Mouse (Mus musculus) kidney, adult 18-20 months (tissue): ENCODE measurements around the gene Cdh23.
"Not testable (repeated sequence)": the region's sequence is repeated elsewhere in the genome, so short reads cannot be mapped to it uniquely, and the experiment has no call there.

Experiments
- DNase-seq: peaks from one replicate; pipeline ENCODE4 v3.0.0; 2021

Cdh23 gene

GRCm38 (mm10) chr10:60696390-60696789 lies at the start of gene Cdh23:
TSS of gene Cdh23 (minus strand) at chr10:60696490.
- no peak for DNase-seq

DNA sequence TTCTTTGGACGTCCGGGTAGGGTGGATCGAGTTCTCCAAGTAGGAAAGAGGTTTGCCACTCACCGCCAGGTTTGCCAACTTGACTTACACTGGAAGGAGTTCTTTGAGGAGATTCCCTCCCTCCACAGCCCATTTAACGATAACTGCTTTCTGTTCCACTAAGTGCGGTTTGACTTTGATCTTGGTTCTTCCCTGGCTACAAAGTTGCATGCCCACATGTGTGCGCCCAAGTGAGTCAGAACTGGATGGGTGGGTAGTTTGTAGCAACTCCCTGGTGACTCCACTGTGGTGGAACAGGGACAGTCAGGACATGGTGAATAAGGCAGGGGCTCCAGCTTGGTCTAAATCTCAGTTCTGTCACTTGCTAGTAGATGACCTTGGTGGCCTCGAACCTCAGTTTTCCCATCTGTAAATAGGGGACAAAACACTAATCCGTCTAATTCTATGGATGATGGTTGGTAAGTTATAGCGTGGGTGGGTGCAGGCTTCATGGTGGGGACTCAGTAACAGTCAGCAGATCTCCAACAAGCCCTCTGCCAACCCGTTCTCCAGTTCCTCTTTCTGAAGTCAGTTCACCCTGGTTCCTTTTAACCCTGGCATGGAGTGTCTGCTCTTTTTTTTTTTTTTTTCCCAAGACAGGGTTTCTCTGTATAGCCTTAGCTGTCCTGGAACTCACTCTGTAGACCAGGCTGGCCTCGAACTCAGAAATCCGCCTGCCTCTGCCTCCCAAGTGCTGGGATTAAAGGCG lies 48.4 kb upstream of the Cdh23 start:
- no peak for DNase-seq

DNA sequence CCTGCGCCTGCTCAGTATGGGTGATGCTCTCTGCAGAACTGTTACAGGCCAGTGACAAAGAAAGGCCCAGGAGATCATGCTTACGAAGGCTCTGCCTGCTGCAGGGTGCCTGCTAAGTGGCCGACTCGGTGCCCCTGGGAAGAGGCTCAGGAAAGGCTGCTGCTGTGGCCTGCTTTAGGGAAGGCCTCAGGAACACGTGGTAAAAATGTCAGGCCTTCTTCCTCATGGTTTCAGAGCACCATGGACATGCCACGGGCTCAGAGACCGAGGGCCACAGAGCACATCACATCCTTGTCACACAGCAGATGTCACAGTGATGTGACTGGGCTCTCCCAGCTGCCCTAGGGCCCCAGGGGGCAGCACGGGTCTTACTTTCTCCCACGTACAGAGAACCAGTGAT lies 47.4 kb upstream of the Cdh23 start:
- no peak for DNase-seq

DNA sequence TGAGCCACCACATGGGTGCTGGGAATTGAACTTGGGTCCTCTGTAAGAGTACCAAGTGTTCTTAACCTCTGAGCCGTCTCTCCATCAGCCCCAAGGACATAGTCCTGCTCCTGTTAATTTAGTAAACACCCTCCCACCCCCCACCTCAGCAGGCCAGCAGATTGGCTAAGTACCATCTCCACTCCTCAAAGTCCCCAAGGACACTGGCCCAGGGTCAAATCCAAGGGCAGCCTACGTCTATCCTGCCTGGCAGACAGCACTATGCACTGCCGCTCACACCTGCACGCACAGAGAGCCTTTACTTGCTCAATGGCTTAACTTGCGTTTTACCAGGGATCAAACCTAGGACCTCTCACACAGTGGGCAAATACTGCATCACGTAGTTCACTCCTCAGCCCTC lies 46.7 kb upstream of the Cdh23 start:
- DNase-seq = no peak

DNA sequence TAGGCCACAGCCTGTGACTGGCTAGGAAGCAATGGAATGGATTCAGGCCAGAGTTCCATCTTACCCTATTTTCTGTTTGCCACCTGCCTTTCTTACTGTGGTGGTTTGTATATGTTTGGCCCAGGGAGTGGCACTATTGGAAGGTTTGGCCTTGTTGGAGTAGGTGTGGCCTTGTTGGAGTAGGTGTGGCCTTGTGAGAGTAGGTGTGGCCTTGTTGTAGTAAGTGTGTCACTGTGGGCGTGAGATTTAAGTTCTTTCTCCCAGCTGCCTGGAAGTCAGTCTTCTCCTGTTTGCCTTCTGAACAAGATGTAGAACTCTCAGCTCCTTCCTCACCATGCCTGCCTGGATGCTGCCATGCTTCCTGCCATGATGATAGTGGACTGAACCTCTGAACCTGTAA lies 46.0 kb upstream of the Cdh23 start:
- not testable (repeated sequence) for DNase-seq

DNA sequence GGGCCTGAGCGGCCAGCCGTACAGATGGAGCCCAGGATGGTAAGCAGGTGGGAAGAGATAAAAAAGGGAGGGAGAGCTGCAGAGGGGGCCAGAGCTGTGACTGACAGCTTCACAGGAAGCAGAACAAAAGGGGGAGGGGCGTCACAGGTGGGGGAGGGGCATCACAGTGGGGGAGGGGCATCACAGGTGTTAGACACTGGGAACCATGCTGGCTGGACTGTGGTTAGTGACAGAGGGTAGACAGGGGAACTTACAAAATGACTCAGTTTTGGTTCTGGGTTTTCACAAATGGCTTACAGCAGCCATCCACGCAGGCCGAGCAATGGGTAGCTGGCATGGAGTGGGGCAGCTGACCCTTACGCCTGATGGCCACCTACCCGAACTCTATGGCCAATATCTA lies 45.1 kb upstream of the Cdh23 start:
- no peak for DNase-seq

DNA sequence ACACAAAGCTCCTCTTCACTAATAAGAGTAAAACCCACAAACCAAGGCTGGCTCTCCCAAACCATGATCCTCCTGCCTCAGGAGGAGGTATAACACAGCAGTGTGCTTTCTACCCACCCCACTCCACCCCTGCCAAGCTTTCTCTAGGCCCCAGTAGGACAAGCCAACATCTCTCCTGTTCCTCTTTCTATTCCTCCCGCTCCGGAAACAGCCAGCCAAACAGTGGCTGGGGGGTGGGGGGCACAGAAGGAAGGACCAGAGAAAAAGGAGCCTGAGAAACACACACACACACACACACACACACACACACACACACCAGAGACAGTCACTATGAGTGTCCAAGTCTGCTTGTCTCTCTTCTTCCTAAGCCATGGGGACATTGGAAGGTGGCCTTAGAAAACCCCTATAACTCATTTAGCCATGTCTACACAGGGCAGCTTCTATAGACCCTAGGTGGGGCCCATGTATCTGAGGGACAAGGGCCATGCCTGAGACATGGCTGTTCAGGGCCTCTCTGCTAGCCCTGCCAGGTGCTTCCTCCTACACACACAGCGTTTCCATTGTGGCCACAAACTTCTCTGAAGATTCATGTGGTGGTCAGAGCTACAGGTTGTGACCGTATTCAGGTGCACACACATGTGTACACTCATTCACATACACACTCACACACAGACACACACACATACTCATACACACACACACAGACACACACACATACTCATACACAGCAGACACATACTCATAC lies 43.5 kb upstream of the Cdh23 start:
- DNase-seq = no peak

GRCm38 (mm10) chr10:60737886-60738640 lies 41.8 kb upstream of the Cdh23 start:
- DNase-seq = no peak

DNA sequence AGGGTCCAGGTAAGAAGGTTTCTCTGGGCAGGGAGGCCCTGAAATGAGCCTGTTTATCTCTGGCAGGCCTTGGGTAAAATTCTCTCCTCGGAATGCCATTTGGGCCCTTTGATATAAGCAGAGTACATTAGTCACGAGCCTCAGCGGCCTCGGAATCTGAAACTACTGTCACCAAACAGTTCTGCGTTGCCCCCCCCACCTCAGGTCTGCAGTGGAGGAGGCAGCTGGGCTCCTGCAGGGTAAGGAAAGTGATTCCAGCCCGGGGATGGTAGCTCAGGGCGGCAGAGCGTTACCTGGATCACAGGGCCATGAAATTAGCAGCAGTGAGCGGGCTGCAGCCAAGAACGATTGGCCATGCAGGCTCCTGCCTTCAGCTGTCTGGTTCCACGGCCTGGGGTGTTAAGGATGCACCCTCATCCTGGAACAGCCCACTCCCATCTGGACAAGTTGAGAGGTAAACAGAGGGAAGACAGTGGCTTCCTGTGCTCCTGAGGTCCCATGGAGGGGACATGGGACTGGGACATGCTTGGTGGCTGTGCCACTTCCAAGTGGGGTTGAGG lies 41.0 kb upstream of the Cdh23 start:
- no peak for DNase-seq

GRCm38 (mm10) chr10:60735737-60736136 lies 39.4 kb upstream of the Cdh23 start:
- no peak for DNase-seq

GRCm38 (mm10) chr10:60733471-60733870 lies 37.2 kb upstream of the Cdh23 start:
- peak; percentile 65 for DNase-seq

DNA sequence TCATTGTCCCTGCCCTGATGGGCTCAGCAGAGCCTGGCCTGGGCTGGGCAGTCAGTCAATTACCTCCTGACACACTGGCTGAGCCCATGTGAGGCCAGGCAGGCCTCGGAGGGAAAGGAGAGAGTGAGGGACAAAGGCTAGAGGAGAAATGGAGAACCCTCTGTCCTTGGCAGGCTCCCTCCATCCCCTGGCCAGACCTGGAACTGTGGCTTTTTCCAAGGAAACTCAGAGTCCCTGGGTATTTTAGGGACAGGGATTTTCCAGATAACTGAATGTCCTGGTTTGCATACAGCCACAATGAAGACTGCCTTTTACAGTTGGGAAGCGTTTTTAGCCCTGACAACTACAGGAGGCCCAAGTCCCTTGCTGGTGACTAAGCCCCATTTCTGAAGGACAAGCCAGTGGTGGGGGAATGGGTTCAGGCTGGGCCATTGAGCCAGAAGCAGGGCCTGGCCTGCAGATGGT lies 36.1 kb upstream of the Cdh23 start:
- DNase-seq = no peak

DNA sequence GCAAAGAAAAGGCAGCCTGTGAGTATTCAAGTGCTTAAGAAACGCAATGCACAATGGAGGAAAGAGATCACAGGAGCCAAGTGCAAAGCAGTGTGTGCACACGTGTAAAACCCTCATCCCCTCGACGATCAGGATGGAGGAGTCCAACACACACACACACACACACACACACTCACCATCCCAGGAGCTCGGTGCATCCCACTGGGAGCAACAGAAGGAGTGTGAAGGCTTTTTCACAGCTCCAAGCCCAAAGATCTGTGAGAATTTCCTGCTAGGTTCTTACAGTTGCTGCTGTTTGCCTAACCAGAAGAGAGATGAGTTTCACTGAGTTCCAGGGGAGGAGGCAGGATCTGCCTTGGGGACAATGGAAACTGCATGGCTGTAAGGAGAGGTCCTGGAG lies 35.5 kb upstream of the Cdh23 start:
- DNase-seq = no peak

DNA sequence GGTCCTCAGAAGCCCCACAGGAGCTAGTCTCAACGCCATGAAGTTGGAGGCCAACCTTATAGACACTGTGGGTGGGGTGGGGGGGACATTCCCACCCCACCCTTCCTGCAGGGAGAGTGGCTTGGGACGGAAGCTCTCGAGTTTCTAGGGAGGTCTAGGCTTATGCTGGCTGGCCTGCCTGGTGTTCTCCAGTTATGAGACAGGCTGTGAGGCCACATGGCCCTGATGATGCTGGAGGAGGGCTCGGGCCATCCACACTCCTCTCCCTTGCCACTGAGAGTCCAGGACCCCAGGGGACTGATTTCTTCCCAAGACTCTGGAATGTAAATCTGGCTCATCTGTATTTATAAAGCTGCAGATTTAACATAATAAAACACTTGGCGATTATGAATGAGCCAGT lies 31.0 kb upstream of the Cdh23 start:
- no peak for DNase-seq

DNA sequence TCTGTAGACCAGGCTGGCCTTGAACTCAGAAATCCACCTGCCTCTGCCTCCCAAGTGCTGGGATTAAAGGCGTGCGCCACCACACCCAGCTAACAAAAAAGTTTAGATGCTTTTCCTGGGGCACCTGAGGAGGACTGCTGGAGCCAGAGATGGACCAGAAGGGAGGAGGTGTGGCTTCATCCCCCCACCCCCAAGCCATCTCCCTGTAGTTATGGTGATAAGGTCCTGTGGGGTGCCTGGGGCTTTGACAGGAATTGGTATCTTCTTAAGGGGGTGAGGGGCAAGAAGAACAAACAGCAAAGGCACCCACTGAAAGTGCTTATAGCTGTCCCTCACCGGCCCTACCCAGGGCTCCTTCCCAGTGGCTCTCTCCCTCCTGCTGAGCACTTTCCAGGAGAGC lies 30.6 kb upstream of the Cdh23 start:
- DNase-seq = no peak

DNA sequence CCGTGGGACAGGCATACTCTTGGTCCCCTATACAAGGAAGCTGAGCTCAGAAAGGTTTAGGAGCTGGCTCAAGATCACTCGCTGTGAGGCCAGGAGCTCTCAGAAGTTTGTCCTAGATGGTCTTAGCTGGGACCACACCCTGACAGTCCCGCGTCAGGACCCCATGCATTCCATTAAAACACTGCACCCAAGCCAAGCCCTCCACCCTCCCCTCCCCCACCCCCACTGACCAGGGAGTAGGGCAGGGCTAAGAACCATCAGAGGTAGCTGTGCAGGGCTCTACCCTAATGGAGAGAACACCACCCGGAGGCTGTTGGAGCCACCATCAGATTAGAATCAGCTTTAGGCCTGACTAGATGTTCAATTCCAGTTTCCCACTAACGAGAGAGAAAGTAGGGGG lies 28.2 kb upstream of the Cdh23 start:
- DNase-seq = no peak

DNA sequence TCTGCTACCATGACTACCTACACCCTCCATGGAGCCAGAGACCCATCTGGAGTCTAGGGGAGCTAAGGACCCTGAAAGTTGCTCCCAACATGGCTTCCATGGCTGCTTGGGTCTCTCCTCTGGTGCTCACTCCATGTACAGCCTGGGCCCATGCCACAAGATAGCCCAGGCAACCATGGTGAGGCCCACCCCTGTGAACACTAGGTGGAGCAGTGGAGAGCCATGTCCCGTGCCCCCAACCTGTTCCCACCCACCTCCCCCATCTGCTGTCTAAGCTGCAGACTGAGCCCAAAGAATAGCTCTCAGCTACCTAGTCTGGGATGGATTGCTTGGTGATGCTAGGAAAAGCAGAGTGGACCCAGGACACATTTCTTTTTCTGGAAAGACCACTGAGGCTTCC lies 27.1 kb upstream of the Cdh23 start:
- no peak for DNase-seq

DNA sequence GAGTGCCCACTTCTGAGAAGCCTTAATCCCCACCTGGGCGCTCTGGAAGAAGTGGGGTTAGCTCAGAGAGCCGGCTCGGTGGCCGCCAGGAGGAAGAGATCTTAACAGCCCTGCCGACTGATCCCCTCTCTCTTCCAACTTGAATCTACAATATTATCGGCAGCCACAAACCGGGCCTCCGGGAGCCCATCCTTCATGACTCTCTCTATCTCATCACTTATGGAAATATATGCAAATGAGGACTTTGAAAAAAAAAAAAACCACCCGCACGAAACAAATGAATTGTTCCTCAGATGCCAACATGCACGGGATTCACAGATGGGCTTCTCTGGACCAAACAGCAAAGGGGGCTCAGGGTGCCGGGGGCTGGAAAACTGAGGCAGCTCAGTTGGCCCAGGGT lies 25.4 kb upstream of the Cdh23 start:
- no peak for DNase-seq

DNA sequence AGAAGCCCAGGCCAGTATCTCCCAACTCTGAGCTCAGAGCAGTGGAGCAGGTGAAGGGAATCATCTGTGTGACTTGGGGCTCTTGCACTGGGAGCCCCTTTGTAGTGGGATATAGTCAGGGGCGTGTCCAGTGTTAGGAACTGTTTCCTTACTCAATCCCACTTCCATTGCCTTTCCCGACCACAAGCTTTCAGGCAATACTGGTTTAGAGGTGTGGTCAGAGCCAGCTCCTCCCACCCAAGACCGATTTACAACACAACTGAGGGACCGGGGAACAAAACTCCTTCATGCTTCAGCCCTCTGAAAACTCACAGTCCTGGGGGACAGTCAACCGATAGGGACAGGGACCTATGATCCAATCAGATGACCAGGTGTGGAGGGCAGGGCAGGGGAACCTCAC lies 24.2 kb upstream of the Cdh23 start:
- no peak for DNase-seq

- no peak for DNase-seq
Observed at GRCm38 (mm10) chr10:60718491-60718890, 22.2 kb upstream of the Cdh23 start.

DNA sequence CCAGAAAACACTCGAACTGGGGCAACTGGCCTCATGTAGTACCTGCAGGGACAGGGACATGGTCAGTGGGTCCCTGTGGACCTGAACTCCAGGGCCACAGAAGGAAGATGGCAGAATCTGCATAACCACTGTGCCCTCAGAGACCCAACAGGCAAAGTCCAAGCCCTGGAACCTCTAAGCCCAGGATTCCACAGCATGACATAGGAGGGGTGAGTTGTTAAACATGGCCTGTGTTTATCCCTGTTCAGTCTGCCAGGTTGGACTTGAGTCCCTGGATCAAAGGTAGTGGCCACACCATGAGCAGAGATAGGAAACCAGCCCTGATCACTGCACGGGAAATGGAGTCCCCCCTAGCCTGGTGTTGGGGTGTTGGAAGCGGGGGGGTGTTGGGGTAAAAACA lies 20.2 kb upstream of the Cdh23 start:
- DNase-seq = no peak

DNA sequence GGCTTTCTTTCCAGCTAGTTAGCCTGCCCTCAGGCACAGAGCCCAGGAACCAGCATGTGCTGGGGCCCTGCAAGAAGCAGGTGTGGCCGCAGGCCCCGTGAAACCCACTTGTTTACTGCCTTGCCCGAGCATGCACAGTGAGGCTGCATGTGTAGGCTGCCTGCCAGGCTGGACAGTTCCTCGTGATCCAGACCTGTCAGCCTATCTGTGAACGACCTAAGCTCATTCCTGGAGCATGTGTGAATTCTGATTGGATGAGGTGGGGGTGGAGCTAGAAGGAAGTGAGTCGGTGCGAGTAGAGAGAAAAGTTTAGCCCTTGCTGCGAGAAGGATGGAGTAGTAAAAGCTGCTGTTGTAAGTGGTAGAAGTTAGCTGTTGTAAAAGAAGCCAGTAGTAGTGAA lies 16.0 kb upstream of the Cdh23 start:
- DNase-seq = not testable (repeated sequence)

DNA sequence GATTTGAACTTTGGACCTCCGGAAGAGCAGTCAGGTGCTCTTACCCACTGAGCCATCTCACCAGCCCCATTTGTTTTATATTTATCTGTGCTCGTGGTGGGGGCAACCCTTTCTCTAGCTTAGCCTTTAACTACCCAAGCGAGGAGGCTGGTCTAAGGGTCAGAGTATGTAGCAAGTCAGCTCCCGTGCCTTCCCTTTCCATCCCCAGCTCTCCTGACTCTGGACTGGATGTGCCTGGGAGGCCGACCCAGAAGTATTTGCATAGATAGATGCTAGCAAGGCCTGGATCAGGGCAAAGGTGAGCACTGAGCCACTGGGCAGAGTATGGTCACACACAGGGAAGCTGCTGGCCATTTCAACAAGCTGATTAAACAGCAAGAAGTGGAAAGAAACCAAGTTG lies 12.5 kb upstream of the Cdh23 start:
- DNase-seq = peak; percentile 63

DNA sequence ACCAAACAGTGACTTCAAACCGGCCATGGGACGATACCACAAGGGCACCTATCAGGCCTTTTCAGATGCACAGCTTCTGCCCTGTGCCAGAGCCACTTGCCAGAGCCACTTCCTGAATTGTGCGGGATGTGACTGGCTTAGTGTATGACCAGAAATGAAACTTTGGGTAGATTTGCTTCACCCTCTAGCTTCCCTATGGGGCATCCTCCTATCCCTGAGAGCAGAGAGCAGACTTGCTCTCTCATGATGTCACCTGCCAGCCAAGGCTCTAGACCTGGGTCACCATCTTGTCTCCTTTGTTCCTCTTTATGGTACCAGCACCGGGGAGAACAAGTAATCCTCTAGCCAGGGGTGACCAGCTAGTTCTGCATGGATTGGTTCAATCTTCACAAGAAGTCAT lies 10.0 kb upstream of the Cdh23 start:
- DNase-seq = no peak
